Mouse (Mus musculus) erythroblast, embryonic 14.5 days (primary cell): ENCODE results near the gene Rpa1.

Experiments used
- GATA1 ChIP-seq: IDR thresholded peaks from 2 replicates; pipeline ENCODE4 v1.6.1; 2012; ENCODE audit warnings: low read length, inconsistent platforms, mixed read lengths
- TAL1 ChIP-seq: IDR thresholded peaks from 3 replicates; pipeline ENCODE4 v1.6.1; 2012; ENCODE audit warnings: low read length, inconsistent platforms, mixed read lengths

DNA sequence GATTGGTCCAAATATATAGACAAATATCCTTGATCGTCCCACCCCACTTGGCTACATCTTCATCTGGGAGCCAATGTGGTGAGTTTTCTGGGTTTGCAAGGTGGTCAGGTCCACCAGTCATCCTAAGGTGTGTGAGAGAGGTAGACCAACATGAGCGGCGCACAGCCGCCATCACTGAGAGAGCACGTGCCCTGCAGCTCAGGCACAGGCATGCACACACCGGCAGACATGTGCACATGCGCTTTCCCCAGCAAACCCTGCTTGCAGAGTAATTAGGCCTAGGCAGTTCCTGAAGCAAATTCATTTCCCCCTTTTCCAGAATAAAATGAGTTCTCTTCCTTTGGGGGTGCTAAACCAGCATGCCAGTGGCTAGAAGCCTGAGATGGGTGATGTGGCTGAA, 55.8 kb downstream of the Rpa1 start:
- TF ChIP-seq GATA1, result no peak
- TF ChIP-seq TAL1, result no peak
